ENCODE assay signal across 16 mouse cellular contexts in the genomic region with DNA sequence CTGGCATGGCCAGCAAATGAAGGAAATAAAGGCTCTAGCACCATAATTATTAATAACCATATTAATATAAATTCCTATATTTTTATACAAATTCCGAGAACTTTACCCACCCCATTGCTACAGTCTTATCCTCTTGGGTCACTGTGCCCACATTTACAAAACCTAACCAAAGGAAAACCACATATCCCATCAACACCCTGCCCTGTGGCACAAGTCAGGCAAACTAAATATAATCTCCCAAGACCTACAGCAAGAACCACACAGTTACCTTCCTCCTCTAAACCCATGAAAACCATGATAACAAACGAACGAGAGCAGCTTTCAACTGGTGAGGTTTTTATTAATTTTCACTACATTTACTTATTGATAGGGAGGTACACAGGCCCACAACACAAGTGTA.
"Had no signal": no experiment of that assay in that cellular context is flagged by ENCODE, and none has a peak within 500 bp of the region (broad histone marks: within the 10 kb centered on the region; RNA-seq: fewer than 3 reads in every experiment).

No protein-coding gene starts in this region.

- H3K36me3 ChIP-seq: kidney, embryonic 15.5 days; limb, embryonic 10.5 days; limb, embryonic 13.5 days had no signal

- DNase-seq: kidney, adult 11 months; kidney, adult 8-10 months; kidney, postnatal 10 days; layer of hippocampus, adult 9-11 months; lung, adult 2 months; lung, postnatal 14 days; lung, postnatal 4 days; midbrain, embryonic 14.5 days; thymus, adult 18-20 months; thymus, postnatal 36 days had no signal

- H3K27me3 ChIP-seq: kidney, embryonic 15.5 days; limb, embryonic 13.5 days had no signal

- H3K4me3 ChIP-seq: kidney, embryonic 15.5 days; layer of hippocampus, adult 2 months; limb, embryonic 10.5 days; limb, embryonic 13.5 days had no signal

- H3K4me1 ChIP-seq: kidney, embryonic 15.5 days had no signal

- H3K9me3 ChIP-seq: kidney, embryonic 15.5 days; limb, embryonic 10.5 days had no signal

- H3K4me2 ChIP-seq: kidney, embryonic 15.5 days; limb, embryonic 13.5 days; midbrain, embryonic 11.5 days had no signal

- H3K9ac ChIP-seq: kidney, embryonic 15.5 days; limb, embryonic 13.5 days; liver, embryonic 14.5 days had no signal

- H3K27ac ChIP-seq: kidney, embryonic 15.5 days; layer of hippocampus, adult 2 months; limb, embryonic 10.5 days; limb, embryonic 13.5 days; liver, embryonic 14.5 days had no signal
